Mouse (Mus musculus) frontal cortex, postnatal 25 days (tissue): ENCODE results near the gene Ppp1r9a.

ENCODE experiments used
- DNase-seq, 2 experiments: peaks; one replicate each; pipeline ENCODE4 v3.0.0; 2022; ENCODE audit warnings: low spot score in 2 of 2

The Ppp1r9a gene

DNA sequence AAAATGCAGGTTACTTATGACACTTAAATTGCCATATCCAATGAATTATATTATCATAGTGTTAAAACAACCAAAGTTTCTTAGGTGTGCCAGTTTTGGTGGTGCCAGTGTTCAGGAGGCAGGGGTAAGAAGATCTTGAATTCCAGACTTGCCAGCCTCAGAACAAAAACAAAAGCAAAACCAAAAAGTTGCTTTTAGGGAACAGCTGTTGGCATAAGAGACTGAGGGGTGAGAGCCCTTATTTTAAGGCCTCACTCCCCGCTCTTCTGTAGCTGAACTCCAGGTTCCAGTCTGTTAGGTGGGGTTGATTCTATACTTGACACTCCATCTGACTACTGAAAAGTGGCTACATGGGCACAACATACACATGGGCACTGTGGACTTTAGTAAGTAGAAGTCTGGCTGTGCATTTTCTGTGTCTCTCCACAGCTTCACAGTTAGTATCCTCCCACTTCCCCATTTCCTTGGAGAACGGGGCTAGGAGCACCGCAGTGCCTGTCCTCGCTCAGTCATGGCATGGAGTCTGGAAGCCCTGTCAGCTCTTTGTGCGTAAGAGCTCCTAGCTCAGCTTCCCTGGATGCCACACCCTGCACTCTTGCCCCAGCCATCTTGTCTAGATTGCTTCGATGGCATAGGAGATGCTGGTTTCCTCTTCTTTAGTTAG lies 103.7 kb downstream of the Ppp1r9a start:
- no peak for DNase-seq

GRCm38 (mm10) chr6:5008166-5008565 lies 105.4 kb downstream of the Ppp1r9a start:
- no peak for DNase-seq

DNA sequence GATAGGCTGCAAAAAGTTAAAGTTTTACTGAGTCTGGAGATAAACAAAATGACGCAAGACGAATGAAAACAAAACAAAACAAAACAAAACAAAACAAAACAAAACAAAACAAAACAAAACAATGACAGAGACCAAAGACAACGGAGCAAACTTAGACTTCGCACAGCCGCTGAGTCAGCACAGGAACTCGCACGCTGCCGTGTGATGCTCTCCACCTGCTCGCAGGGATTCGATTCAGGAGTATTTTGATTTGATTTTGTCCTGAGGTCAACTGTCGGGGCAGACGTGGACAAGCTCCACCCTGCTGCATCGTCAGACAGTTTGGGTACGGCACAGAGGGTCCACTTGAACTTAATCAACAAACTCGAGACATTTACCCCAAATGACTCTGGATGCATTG lies 105.9 kb downstream of the Ppp1r9a start:
- DNase-seq: no peak

GRCm38 (mm10) chr6:5010553-5011416 lies 108.1 kb downstream of the Ppp1r9a start:
- DNase-seq: no peak

DNA sequence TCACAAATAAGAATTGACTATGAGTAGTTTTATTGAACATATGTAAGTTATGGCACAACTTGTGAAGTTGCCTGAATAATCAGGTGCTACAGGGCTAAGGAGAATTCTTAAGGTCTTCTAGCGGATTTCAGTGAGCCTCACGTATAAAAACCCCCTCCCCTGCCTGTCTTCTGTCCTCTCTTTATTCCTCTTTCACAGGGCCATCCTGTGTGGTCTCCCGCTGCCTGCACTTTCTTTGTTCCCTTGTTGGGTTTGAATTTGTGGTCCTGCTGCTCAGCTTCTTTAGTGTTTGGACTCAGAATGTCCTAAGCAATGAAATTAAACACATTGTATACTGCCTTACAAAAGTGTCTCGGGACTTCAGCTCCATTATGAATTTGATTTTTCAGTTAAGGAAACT lies 110.1 kb downstream of the Ppp1r9a start:
- DNase-seq: no peak

GRCm38 (mm10) chr6:5014567-5014966 lies 111.8 kb downstream of the Ppp1r9a start:
- no peak for DNase-seq

DNA sequence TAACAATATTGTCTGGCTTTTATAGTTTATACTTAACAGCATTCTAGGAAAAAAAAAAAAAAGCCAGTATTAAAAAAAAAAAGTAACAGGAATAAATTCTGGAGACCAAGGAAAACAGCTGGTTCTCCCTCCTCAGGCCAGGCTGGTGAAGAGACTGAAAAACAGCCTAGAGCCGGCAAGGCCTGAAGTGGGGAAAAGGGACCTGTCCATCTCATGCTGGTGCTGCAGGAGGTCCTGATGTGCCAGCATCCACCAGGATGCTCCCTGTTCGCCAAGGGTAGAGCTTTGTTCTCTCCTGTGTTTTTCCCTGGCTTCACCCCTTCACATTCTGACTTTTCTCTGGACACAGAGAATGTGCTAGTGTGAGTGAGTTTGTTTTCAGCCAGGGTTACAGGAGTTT lies 112.5 kb downstream of the Ppp1r9a start:
- DNase-seq: no peak

GRCm38 (mm10) chr6:5017945-5018511 lies 115.3 kb downstream of the Ppp1r9a start:
- DNase-seq: no peak

DNA sequence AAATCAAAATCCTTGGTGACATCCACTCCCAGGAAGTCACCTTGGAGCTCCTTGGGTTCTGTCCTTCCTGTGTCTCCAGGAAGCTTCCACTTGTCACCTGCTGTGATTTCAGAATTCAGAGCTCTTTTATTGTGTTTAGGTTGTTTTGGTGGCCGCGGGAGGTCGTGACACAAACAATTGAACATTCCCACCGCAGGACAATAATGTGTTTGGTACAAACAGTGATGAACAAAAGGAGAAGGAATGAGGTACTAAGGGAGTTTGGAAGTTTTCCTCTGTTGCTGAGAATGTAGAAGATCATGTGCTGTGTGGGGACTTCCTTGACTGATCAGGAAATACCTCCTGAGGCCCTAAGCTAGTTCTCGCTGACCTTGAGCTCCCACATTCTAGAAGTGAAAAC lies 116.5 kb downstream of the Ppp1r9a start:
- no peak for DNase-seq

DNA sequence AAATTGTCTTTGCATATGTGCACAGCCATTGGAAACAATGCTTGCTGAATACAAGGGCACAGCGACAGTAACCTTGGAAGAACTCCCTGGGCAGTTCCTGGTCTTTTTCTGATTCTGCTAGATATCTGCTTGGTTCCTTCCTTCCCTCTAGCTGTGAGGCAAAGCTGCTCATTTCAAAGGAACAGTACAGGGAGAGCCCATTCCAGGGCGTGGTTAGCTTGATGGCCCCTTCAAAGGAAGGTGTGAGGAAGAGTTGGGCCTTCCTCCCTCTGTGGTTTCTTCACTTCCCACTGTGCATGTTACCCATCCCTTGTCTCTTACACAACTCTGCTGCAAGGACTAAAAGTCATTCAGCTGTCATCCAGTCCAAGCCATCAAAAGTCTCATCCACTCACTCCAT lies 117.3 kb downstream of the Ppp1r9a start:
- DNase-seq: no peak

GRCm38 (mm10) chr6:5020510-5020909 lies 117.8 kb downstream of the Ppp1r9a start:
- DNase-seq: no peak

DNA sequence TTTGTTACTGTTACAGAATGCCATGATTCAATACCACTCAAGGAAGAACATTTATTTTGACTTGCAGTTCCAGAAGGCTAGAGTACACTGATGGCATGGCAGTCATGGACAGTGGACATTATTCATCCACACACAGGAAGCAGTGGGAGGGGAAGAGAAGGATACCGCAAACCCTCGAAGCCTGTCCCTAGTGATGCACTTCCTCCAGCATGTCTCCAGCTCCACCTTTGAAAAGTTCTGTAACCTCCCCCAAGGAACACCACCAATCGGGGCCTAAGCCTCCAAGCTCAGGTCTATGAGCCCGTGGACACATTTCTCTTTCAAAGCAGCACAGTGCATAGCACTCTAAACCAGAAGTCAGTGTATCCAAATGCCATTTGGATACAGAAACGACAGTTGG lies 120.0 kb downstream of the Ppp1r9a start:
- no peak for DNase-seq

DNA sequence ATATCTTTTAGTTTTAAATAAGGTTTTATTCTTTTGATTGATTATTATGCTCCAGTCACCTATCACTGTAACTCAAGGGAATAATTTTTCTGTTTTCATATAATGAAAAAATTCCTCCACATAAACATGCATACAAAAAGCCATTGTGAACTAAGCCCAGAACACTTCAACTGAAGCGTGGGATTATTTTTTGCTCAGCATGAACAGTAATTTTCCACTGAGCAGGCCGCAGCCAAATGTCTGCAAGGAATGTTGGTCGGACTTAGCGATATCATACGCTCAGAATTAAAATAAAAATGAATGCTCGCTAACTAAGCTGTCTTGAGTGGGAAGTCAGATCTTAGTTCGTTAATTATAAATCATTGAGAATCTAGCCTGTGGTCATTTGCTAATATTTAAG lies 122.2 kb downstream of the Ppp1r9a start:
- DNase-seq: no peak

GRCm38 (mm10) chr6:5026772-5027171 lies 124.1 kb downstream of the Ppp1r9a start:
- no peak for DNase-seq

GRCm38 (mm10) chr6:5027213-5027612 lies 124.5 kb downstream of the Ppp1r9a start:
- DNase-seq: no peak

DNA sequence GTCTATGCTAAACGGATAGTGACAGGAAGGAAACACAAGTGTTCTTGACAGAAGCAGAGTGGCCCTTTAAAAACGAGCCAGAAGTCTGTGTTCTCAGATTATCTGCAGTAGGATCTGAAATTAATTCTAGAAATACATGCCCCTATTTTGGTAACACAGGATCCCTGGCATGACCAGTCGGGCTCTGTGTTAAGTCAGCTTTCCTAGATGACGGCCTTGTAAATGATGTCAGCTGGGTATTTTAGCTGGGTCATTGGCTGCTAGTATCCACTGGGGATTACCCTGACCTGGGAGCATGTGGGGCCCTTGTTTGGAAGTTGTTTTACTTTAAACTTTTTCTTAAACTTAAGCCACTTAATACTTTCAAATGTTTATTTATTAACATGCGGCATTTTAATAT lies 125.1 kb downstream of the Ppp1r9a start:
- no peak for DNase-seq

- no peak for DNase-seq
Measured at GRCm38 (mm10) chr6:5029205-5029927, 126.6 kb downstream of the Ppp1r9a start.

- no peak for DNase-seq
Measured at GRCm38 (mm10) chr6:5029956-5030355, 127.2 kb downstream of the Ppp1r9a start.

GRCm38 (mm10) chr6:5032986-5033633 lies 130.4 kb downstream of the Ppp1r9a start:
- no peak for DNase-seq

- no peak for DNase-seq
Measured at GRCm38 (mm10) chr6:5037225-5037624, 134.5 kb downstream of the Ppp1r9a start.

- DNase-seq: no peak
Measured at GRCm38 (mm10) chr6:5038140-5038749, 135.5 kb downstream of the Ppp1r9a start.
